Mouse (Mus musculus): Measurements from ENCODE around the gene Arpp19.

Arpp19 gene

DNA sequence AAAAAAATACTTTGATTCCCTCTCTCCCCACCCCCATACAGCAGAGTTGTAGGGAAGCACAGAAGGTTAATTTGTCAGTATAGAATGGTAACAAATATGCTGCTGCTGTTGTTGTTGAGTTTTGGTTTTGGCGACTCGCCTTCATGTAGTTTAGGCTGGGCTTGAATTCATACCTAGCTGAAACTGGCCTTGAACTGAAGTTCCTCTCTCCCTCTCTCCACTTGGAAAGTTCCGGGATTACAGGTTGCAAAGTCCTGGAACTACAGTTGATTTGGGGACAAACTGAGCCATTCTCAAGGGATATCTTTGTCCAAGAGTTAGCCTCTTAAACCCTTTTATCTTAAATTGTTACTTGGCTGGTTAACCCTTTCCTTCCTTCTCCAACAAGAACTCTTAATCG, 1.5 kb upstream of the Arpp19 start:
- in situ Hi-C loops (cut with MseI, MboI): loop anchor here in 1 of 2 experiments (10.0 kb wide), 1 partner anchor 131 kb away; no protein-coding TSS in a partner anchor

DNA sequence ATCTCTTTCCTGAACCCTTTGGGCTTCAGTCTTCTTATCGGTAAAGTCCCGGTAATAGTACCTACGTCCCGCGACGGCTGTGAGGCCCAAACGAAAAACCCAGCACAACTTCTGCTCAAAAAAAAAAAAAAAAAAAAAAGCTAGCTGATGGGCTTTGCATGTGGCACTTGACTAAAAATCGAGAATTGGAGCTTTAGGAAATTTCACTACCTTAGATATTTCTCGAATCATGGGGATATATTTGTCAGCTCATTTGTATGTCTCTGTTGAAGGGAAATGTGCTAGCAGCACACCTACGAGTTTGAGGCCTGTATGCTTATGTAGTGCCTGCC, 909 bp downstream of the Arpp19 start:
- in situ Hi-C loops (cut with MseI, MboI): loop anchor here in 1 of 2 experiments (10.0 kb wide), 1 partner anchor 134 kb away; no protein-coding TSS in a partner anchor

DNA sequence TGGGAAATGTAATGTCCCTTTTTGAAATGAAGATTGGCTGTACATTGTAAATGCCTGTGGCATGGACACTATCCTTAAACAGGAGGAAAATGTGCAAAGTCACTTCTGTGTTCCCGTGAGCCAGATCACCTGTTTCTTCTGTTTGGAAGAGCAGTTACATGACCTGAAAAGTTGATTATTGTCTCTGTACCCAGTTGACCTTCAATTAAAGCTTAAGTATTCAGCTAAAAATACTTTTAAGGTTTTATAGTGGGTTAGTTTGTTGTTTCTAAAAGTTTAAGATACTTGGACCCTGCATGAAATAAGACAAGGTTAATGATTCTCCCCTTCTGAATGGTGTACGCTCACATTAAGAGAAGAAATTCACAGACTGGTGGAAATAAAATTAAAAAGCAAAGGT, 3.2 kb downstream of the Arpp19 start:
- in situ Hi-C loops (cut with MseI, MboI): no loop called here

DNA sequence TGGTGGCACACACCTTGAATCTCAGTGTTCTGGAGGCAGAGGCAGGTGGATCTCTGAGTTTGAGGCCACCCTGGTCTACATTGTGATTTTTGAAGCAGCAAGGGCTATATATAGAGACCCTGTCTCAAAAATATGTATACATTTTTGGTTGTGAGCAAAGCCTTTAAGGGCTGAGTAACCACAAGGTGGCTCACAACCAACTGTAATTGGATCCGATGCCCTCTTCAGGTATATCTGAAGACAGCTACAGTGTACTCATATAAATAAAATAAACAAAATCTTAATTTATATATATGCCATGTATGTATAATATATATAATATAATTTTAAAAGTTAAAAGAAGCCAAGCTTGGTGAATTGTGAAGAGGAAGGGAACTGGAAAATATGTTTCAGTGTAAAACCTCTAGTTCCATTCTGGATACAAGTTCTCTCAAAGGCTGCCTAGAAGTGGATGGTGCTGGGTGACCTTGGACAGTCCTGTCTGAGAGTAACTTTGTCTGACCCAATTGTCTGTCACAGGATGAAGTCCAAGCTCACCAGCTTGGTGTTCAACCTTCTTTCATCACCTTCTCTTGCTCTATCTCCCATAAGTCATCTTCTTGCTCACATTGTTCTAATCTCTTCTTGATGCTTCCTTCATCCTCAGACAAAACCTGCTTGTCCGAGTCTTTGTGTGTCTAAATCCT, 4.6 kb downstream of the Arpp19 start:
- in situ Hi-C loops (cut with MseI, MboI): no loop called here

DNA sequence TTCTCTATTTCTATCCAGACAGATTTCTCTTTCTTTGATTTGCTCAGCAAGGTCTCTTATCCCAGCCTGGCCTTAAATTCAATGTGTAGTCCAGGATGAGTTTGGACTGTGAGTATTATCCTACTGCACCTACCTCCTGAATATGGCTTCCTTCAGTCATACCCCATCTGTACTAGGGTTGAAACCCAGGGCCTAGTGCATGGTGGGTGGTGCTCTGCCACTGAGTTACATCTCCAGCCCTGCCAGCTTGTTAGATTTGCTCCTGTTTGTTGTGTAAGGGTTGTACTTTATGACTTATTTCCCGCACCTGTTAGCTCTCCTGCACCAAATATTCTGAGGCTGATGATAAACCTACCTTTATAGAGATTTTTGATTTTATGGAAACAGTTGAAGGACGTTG, 5.8 kb downstream of the Arpp19 start:
- in situ Hi-C loops (cut with MseI, MboI): no loop called here

DNA sequence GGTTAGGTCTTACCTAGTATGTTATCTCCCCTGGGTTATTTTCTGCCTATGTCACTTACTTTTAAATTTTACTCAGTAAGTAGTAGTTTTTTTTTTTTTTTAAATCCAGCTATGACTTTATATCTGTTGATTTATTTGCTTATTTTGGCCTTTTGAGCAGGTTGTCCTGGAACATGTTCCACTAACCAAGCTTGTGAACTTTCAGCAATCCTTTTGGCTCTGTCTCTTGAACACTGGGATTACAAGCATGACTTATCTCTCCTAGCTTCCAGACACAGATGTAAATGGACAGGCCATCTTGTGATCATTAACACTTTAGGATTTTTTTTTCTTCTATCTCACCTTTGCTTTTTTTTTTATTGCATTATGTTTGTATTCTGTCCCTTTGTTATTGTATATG, 9.7 kb downstream of the Arpp19 start:
- in situ Hi-C loops (cut with MseI, MboI): no loop called here

DNA sequence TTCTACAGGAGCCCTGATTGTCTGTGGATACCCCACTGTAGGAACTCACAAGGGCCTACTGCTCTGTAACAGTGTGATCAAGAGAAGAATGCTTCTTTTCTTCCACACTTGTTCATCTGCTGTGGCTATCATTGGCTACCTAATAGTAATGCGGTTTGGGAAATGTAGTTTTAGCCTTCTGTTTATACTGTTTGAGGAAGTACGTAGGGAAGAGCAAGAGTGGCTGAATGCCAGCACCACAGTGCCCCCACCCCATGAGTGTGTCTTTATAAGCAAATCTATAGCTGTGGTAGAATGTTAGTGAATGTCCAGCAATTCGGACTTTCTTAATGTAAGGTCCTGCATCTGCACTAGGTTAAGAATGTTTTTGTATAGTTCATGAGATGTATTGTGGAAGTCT, 11.7 kb downstream of the Arpp19 start:
- in situ Hi-C loops (cut with MseI, MboI): no loop called here

DNA sequence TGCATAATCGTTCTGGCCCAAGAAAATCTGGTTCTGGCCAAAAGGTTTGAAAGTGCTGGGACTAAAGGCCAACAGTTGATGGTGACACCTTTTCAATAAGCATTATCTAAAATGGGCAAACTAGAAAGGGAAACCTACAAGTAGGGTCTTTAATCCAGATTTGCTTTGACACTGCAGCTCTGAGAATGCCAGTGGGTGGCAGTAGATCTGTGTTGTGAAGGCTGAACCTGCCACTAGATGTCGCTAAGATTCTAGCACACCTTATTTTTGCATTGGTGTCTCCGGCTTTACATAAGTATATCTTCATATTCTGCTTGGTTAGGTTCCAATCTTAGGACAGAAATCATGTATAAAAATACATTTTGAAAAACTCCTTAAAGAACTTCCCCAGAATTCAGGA, 12.6 kb downstream of the Arpp19 start:
- in situ Hi-C loops (cut with MseI, MboI): loop anchor here in 1 of 2 experiments (10.0 kb wide), 1 partner anchor 225 kb away; no protein-coding TSS in a partner anchor

DNA sequence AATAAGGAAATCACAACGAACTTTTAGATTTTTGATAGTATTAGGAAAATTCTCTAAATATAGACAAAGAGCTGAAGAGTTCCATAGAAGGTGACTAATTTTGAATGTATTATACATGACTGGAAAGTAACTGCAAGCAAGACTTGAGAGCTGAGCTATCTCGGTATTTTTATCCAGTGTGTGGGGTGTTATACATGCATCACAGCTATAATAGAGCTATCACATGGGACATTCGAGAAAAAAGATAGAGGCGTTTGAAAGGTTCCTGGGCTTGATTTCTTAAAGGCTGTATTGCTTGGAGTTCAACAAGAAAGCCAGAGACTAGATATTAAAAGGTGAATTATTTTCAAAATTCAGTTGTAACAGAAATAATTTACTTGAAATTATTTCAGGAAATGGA, 14.4 kb downstream of the Arpp19 start:
- in situ Hi-C loops (cut with MseI, MboI): loop anchor here in 1 of 2 experiments (10.0 kb wide), 1 partner anchor 223 kb away; no protein-coding TSS in a partner anchor

DNA sequence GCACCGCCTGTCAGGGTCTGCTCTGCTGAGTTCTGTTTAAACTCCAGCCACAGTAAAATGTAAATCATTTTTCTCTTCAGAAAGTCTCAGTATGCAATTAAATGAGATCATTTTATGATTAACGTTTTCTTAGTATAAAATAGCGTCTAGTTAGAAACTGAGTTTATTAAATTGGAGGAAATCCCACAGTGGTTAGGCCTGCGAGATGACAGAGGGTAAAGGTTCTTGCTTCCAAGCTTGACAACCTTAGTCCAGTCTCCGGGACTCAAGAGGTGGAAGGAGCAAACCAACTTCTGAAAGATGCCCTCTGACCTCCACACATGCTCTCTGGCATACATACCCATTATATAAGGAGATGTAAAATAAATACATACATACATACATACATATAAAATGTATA, 17.6 kb downstream of the Arpp19 start:
- in situ Hi-C loops (cut with MseI, MboI): loop anchor here in 1 of 2 experiments (10.0 kb wide), 1 partner anchor 220 kb away; no protein-coding TSS in a partner anchor

DNA sequence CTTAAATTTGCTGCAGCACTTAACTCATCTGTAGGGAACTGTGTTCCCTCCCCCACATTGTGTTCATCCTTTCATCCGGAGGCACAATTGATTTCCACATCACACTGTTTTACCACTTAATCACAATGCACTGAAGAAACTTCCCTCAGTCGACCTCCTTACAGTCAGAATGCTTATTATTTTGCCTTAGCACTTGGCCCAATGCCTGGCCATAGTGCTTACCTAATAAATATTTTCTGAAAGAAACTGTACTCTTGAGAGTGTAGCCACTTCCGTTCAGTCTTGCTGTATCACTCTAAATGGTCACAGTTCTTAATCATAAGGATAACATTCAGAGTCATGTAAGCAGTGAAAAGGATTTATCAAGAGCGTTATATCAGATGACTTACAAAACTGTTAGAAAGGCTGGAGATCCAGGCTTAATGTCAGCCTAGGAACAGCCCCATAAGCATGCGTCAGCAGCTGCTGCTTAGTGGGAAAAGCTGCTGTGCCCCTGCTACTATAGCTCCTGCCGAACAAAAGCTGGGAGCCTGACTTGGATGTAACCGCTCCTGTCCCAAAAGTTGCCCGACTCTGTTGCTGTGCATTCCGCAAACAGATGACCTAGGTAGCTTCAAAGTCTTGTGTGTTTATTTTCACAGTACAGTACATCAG, 27.4 kb downstream of the Arpp19 start:
- in situ Hi-C loops (cut with MseI, MboI): no loop called here

DNA sequence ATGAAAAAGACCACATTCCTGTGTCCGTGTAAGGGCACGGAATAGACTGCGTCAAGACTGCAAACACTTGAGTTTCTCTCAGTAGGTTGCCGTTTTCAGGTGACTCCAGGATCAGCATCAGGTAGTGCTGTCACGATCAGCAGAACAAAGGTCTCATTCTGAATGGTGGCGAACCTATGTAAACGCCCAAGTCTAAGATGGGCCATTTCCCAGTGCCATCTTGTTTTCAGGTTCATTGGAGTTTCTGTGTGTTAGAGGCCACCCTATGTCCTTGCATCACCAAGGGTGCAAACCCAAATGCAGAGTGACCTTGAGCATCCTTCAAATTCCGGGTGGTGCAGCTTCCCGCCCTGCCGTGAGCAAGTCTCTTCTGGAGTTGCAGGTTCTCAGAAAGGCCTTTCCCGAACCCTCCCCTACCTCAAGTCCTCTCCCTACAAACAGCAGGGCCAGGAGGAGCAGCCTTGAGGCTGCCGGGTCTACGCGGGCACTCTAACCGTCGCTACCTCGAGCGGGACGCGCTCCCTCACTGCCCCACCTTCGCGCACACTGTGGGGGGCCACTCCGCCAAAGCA, 33.1 kb downstream of the Arpp19 start, which contains the start of gene Myo5a:
Gene Myo5a, plus strand, starts transcription at position 559 of the 572 bp plus-strand sequence.
- in situ Hi-C loops (cut with MseI, MboI): no loop called here

DNA sequence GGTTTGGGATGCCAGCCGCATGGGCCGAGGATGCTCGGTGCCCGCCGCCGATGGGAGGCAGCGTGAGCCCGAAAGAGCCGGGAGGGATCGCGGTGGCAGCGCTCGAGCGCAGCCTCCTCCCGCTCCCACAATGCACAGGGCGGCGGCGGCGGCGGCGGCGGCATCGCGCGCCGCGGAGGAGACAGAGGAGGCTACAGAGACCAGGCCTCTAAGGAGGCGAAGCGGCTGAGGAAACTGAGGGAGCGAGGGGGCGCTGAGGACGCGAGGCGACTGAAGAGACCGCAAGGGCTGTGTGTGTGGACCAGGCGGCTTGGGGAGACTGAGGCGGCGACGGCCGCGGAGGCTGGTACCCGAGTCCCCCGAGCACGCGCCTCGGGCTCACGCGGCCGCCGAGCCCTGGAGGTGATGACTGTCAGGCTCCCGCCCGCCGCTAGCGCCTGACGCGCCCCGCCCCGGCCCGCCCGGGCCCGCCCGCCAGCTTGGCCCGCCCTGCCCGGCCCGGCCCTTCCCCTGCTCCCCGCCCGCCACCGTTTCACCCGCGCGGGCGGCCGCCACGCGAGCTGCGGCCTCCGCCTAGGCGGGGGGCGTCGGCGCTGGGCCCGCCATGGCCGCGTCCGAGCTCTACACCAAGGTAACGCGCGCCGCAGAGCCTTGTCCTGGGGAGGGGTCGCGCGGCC, 33.8 kb downstream of the Arpp19 start:
- in situ Hi-C loops (cut with MseI, MboI): no loop called here

DNA sequence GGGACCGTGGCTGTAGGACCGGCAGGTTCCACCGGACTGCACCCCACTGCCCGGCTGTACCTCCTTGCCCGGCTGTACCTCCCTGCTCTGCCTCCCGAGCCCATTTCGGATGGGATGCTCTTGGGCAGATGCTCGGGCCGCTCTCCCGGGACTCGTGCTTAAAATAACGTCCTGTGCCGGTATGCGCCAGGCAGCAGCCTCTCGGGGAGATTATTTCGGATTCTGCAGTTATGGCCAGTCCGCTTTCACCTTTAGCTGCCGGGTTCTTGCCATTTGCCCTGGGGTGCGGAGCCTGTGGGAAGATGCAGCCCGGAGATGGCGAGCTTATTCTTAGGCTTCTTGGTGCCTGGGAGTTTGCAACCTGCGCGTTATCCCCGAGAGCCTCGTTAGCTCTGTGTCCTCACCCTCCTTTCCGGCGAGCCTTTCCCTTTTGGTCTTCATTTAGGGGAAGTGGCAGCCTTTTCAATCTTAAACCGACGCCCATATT, 34.3 kb downstream of the Arpp19 start:
- in situ Hi-C loops (cut with MseI, MboI): no loop called here

DNA sequence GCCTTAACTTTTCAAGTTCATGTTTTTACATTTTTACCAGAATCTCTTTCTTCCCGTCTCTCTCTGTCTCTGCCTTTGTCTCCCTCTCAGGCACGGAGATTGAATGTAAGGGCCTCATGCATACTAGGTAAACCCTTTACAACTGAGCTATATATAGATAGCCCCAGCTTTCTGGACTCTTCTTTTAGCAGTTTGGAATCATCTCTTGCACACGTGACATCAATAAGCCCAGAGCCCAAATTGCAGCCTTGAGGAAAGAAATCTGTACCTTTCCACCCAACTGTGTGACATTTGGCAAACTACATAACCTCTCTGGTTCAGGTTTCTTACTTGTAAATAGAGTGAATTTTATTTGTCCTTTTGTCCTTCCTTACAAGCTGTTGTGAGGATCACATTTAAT, 34.9 kb downstream of the Arpp19 start:
- in situ Hi-C loops (cut with MseI, MboI): no loop called here

DNA sequence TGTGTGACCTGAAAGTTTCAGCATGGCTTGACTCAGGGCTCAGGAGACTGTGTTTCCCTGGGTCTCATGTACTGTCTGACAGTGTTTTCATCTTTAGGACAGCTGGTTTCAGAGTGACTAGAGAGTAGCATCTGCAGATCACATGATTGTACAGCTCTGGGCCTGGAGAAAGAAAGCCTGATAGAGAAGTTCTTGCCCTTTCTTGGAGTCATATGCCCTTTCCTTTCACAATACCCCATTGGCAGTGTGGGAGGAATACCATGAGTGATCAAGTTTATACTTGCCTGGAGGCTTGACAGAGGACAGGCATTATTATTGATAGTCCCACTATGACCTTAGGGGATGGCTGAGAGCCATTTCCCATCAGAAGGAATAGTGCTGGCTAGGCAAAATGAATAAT, 39.8 kb downstream of the Arpp19 start:
- in situ Hi-C loops (cut with MseI, MboI): no loop called here

DNA sequence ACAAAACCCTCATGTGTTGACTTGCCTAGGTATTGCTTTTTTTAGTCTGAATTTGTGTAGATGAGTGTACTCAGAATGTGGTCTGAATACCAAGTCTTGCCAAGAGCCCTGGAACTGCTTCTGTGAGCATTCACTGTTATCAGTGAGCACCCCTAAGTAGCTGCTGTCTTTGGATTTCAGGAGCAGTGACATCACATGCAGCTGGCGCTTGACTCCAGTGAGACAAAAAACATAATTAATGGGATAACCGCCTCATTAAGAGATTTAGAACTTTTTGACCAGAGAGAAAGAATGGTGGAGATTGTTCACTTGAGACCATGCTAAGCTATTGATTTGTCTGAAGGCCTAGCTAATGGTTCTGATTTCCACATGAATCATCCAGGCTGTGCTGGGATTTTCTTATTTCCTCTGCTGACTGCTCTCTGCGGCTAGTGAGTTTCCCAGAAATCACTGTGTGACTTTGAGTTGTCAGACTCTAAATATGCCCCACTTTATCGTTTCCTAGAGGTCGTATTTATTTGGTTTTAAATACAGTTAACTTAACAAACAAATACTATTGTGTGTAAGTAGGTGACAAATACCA, 47.9 kb downstream of the Arpp19 start:
- in situ Hi-C loops (cut with MseI, MboI): no loop called here

DNA sequence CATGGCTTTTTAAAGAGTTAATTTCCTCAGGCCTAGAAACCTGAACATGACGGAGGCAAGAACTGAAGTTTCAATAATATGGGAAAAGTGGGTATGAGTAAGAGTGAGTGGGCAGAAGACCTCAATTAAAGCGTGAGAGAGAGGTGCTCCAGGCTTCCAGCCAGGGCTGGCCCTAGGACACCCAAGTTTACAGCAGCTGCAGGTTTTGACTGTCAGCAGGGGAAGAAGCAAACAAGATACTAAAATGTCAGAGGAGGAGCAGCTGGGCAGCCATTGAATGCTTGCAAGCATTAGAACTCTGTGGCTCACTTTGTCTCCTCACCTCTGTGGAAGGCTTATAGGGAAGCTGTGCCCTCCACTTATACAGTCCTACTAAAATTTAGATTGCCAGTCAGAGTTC, 50.4 kb downstream of the Arpp19 start:
- in situ Hi-C loops (cut with MseI, MboI): no loop called here

DNA sequence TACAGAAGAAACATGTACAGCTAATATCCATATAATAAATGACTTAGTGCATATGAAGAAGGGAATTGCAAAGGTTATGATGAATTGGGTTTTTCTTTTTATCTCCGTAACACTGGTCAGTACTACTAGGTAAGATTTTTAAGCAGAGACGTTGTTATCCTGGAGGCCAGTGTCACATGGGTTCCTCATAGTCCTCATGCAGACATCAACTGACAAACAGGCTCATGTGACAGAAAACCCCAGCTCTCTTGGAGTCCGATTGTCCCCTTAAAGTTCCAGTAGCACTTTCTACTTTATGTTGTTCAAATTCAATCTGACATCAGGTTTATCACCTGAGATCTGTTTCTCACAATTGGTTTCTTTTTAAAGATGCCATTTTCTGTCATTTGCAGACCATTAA, 51.9 kb downstream of the Arpp19 start:
- in situ Hi-C loops (cut with MseI, MboI): no loop called here

DNA sequence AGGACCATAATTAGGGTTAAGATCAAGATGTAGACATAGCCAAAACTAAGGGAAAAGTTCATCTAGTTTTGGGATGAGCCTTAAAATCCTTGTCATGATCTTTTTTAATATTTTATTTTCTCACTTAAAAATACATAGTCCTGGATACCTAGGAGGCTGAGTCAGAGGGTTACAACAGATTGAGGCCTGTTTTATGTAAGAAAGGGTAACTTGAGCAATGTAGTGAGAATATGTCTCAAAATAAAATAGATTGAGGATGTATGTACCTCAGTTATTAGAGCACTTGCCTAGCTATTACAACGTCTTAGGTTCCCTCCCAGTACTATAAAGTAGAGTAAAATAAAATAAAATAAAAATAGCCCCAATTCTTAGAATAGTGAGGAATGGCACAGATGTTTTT, 54.7 kb downstream of the Arpp19 start:
- in situ Hi-C loops (cut with MseI, MboI): no loop called here

DNA sequence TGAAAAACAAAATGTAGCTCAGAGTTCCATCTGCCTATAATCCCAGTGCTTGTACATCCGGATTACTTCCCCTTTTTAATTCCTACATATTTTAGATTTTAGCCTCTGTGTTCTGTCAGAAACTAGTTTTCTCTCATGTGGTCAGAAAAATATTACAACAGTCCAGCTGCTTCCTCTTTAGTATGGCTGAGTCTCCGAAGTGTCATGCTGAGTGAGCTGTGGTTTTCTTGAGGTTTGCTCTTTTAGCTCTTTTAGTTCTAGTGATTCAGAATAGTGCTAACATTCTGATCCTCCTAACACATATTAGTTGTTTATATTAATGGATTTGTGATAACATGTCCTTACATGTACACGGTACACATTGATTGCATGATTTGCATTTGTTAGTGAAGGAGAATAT, 57.3 kb downstream of the Arpp19 start:
- in situ Hi-C loops (cut with MseI, MboI): no loop called here

DNA sequence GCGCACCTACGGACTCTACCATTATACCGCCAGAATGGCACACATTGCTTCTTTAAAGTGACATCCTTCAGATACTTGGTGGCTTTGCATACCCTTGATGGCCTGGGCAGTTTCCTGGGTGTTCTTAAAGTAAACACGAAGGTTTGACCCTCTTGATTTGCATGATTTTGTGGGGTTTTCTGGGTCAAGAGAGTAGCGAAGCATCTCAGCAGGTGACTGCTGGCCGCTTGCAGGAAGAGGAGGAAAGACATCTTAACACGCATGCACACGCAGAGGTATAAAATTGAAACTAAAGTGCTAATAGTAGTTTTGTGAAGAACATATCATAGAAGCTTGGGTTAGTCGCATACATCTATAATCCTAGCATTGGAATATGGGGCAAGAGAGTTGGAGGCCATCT, 61.5 kb downstream of the Arpp19 start:
- in situ Hi-C loops (cut with MseI, MboI): no loop called here
